Mouse (Mus musculus): Measurements from ENCODE around the gene Wwtr1. TPM values are rescaled to one million over a fixed set of nuclear protein-coding genes. Genes with fewer than 3 reads are reported as not detected.

Gene Wwtr1
- polyA plus RNA-seq, 2 experiments: 34.5 to 54.2 TPM

DNA sequence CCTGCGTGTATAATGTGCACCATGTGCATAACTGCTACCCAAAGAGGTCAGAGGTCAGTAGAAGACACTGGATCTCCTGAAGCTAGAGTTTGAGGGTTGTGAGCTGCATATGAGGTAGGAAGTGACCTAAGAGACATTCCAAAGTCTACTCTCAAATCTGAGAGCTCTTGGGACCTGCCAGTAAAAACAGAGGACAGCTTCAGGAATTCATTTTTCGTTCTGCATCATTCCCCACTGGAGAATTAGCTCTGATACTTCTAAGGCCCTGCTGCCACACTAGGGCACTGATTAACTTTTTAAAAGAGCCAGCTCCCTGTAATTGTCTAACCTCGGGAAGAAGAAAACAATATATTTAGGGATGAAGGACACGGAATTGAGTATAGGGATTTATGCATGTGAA lies 53.8 kb downstream of the Wwtr1 start:
- 81% methylated on average over 4 of the region's 4 CpGs for WGBS
- Histone ChIP-seq H3K4me2 (replicated peaks; ENCODE audit: low read depth, low read length, severe bottlenecking) (no peak overlapping the region), H3K27me3 (ENCODE audit: control insufficient read depth, insufficient read depth, low read length) (no peaks in the 10 kb centered on the region), H3K4me3 (replicated peaks; ENCODE audit: low read length) (no peak overlapping the region), H3K27ac (replicated peaks; ENCODE audit: low read depth, low read length) (no peak overlapping the region), H3K36me3 (ENCODE audit: control insufficient read depth, insufficient read depth, low read length) (no peaks in the 10 kb centered on the region), H3K4me1 (ENCODE audit: control insufficient read depth, insufficient read depth, low read length) (no peaks in the 10 kb centered on the region), H3K9ac (ENCODE audit: low read depth, low read length, severe bottlenecking) (no peak overlapping the region), H3K9me3 (ENCODE audit: control insufficient read depth, low read length) (no peaks in the 10 kb centered on the region; the same call in 1 of the 2 replicates)
- DNase-seq (ENCODE audit: low spot score) (no peak), ATAC-seq (ENCODE audit: low FRiP score, low read depth) (no peak)
- no peak for TF ChIP-seq POLR2A (IDR thresholded peaks at IDR 0.05; ENCODE audit: borderline replicate concordance, extremely low read depth, insufficient read depth, insufficient read length)

GRCm38 (mm10) chr3:57519995-57520394 lies 55.7 kb downstream of the Wwtr1 start:
- no peak overlapping the region for H3K27ac ChIP-seq (replicated peaks; ENCODE audit: low read depth, low read length)
- no peak for TF ChIP-seq POLR2A (IDR thresholded peaks at IDR 0.05; ENCODE audit: borderline replicate concordance, extremely low read depth, insufficient read depth, insufficient read length)
- 93% methylated on average over 7 of the region's 7 CpGs for WGBS
- DNase-seq (ENCODE audit: low spot score): no peak
- H3K9ac ChIP-seq (ENCODE audit: low read depth, low read length, severe bottlenecking): no peak overlapping the region
- no peak overlapping the region for H3K4me3 ChIP-seq (replicated peaks; ENCODE audit: low read length)
- ATAC-seq (ENCODE audit: low FRiP score, low read depth): peak; percentile 41; the same call in 1 of the 2 replicates
- no peak overlapping the region for H3K4me2 ChIP-seq (replicated peaks; ENCODE audit: low read depth, low read length, severe bottlenecking)
- no peaks in the 10 kb centered on the region for H3K27me3 ChIP-seq (ENCODE audit: control insufficient read depth, insufficient read depth, low read length)
- H3K9me3 ChIP-seq (ENCODE audit: control insufficient read depth, low read length): no peaks in the 10 kb centered on the region
- H3K4me1 ChIP-seq (ENCODE audit: control insufficient read depth, insufficient read depth, low read length): no peaks in the 10 kb centered on the region
- no peaks in the 10 kb centered on the region for H3K36me3 ChIP-seq (ENCODE audit: control insufficient read depth, insufficient read depth, low read length)

GRCm38 (mm10) chr3:57516146-57516545 lies 59.6 kb downstream of the Wwtr1 start:
- no peak for TF ChIP-seq POLR2A (IDR thresholded peaks at IDR 0.05; ENCODE audit: borderline replicate concordance, extremely low read depth, insufficient read depth, insufficient read length)
- no peak for DNase-seq (ENCODE audit: low spot score)
- Histone ChIP-seq H3K27ac (replicated peaks; ENCODE audit: low read depth, low read length) (no peak overlapping the region), H3K9me3 (ENCODE audit: control insufficient read depth, low read length) (no peaks in the 10 kb centered on the region), H3K4me1 (ENCODE audit: control insufficient read depth, insufficient read depth, low read length) (peaks cover 8% of the 10 kb centered on the region), H3K9ac (ENCODE audit: low read depth, low read length, severe bottlenecking) (no peak overlapping the region), H3K4me3 (replicated peaks; ENCODE audit: low read length) (no peak overlapping the region), H3K36me3 (ENCODE audit: control insufficient read depth, insufficient read depth, low read length) (no peaks in the 10 kb centered on the region), H3K27me3 (ENCODE audit: control insufficient read depth, insufficient read depth, low read length) (no peaks in the 10 kb centered on the region), H3K4me2 (replicated peaks; ENCODE audit: low read depth, low read length, severe bottlenecking) (no peak overlapping the region)
- ATAC-seq (ENCODE audit: low FRiP score, low read depth): no peak
- WGBS: 64% methylated on average over 4 of the region's 4 CpGs

DNA sequence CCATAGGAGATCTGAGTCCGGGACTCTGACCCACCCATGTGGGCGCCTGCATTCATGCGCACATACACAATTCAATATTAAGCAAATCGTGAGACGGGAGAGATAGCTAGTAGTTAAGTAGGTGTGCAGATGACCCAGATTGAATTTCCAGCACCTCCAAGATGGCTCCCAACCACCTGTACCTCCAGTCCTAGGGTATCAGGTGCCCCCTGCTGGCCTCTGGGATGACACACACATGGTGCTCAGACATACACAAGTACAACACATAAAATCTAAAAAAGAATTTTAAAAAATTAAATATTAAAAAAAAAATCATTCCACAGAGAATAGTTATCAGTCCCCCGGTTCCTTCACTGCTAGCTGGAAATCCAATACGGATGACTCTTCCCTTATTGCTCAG lies 60.7 kb downstream of the Wwtr1 start:
- Histone ChIP-seq H3K9ac (ENCODE audit: low read depth, low read length, severe bottlenecking) (no peak overlapping the region), H3K27ac (replicated peaks; ENCODE audit: low read depth, low read length) (no peak overlapping the region), H3K4me2 (replicated peaks; ENCODE audit: low read depth, low read length, severe bottlenecking) (no peak overlapping the region), H3K36me3 (ENCODE audit: control insufficient read depth, insufficient read depth, low read length) (no peaks in the 10 kb centered on the region), H3K9me3 (ENCODE audit: control insufficient read depth, low read length) (no peaks in the 10 kb centered on the region), H3K4me1 (ENCODE audit: control insufficient read depth, insufficient read depth, low read length) (peaks cover 8% of the 10 kb centered on the region), H3K27me3 (ENCODE audit: control insufficient read depth, insufficient read depth, low read length) (no peaks in the 10 kb centered on the region), H3K4me3 (replicated peaks; ENCODE audit: low read length) (no peak overlapping the region)
- no peak for DNase-seq (ENCODE audit: low spot score)
- WGBS: 97% methylated on average over 7 of the region's 7 CpGs
- TF ChIP-seq POLR2A (IDR thresholded peaks at IDR 0.05; ENCODE audit: borderline replicate concordance, extremely low read depth, insufficient read depth, insufficient read length): no peak
- ATAC-seq (ENCODE audit: low FRiP score, low read depth): no peak

DNA sequence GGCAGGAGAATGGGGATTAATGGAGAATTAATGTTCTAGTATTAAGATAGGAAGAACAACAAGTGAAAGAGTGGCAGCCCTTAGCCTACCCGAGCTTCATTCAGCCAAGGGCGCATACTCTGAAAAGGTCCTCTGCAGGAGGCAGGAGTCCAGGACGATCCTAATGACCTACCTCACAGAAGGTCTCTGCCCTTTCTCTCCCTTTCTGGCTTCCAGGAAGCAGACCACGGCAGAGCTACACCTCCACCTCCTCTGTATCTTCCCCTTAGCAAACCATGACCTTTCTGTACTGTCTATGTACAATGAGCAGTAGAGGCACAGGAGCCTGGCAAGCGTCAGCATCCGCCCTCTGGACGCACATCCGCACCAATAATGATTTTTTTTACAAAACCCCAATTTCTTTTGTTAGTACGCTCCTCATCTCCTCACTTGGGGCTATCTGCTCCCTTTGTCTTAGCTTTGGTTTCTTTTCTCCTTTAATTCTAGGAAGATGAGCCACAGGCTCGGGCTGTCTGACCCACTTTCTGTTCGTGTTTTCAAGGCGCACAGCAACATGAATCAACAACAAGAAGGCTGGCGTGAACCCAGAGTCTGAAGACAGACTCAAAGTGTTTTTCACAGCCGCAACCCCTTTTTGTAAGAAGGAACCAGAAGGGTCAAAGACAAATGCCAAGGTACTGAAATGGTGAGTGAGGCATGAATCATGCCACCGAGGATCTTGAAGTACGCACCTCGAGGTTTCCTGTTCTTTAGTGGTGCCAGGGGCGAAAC lies 63.7 kb downstream of the Wwtr1 start:
- H3K4me3 ChIP-seq (replicated peaks; ENCODE audit: low read length): no peak overlapping the region
- ATAC-seq (ENCODE audit: low FRiP score, low read depth) (no peak), DNase-seq (ENCODE audit: low spot score) (no peak)
- peaks cover 8% of the 10 kb centered on the region for H3K4me1 ChIP-seq (ENCODE audit: control insufficient read depth, insufficient read depth, low read length)
- H3K36me3 ChIP-seq (ENCODE audit: control insufficient read depth, insufficient read depth, low read length): no peaks in the 10 kb centered on the region
- H3K9me3 ChIP-seq (ENCODE audit: control insufficient read depth, low read length): no peaks in the 10 kb centered on the region
- no peak for TF ChIP-seq POLR2A (IDR thresholded peaks at IDR 0.05; ENCODE audit: borderline replicate concordance, extremely low read depth, insufficient read depth, insufficient read length)
- H3K9ac ChIP-seq (ENCODE audit: low read depth, low read length, severe bottlenecking): no peak overlapping the region
- H3K27ac ChIP-seq (replicated peaks; ENCODE audit: low read depth, low read length): no peak overlapping the region
- H3K27me3 ChIP-seq (ENCODE audit: control insufficient read depth, insufficient read depth, low read length): no peaks in the 10 kb centered on the region
- WGBS: 81% methylated on average over 18 of the region's 18 CpGs
- H3K4me2 ChIP-seq (replicated peaks; ENCODE audit: low read depth, low read length, severe bottlenecking): no peak overlapping the region
